Mouse (Mus musculus): ENCODE data around the gene Pmpca. TPM values are rescaled to one million over a fixed set of nuclear protein-coding genes. Genes with fewer than 3 reads are reported as not detected.

Pmpca gene
- polyA plus RNA-seq, 1 experiment from 2014 or later = 41.3 TPM

- no peak for DNase-seq
- Histone ChIP-seq H3K27ac (ENCODE audit: low read depth) (no peak overlapping the region), H3K9me3 (ENCODE audit: low read length) (no peaks in the 10 kb centered on the region), H3K36me3 (replicated peaks; ENCODE audit: insufficient read depth, low read length) (peaks cover 55% of the 10 kb centered on the region), H3K4me2 (ENCODE audit: low read depth, low read length) (no peak overlapping the region), H3K4me1 (ENCODE audit: insufficient read depth) (peaks cover 3% of the 10 kb centered on the region), H3K4me3 (ENCODE audit: low read depth, low read length) (no peak overlapping the region), H3K27me3 (ENCODE audit: insufficient read depth, low read length) (no peaks in the 10 kb centered on the region), H3K9ac (replicated peaks) (no peak overlapping the region)
- TF ChIP-seq CTCF (IDR thresholded peaks at IDR 0.05; ENCODE audit: low read depth) = no peak
- no peak for TF ChIP-seq EP300 (IDR thresholded peaks at IDR 0.05; ENCODE audit: low read depth)
- WGBS (ENCODE audit: insufficient replicate concordance) = 79% methylated on average over 4 of the region's 4 CpGs
- no peak for ATAC-seq
Observed at GRCm38 (mm10) chr2:26401023-26401422, 11.9 kb downstream of the Pmpca start.

GRCm38 (mm10) chr2:26402265-26402664, 13.1 kb downstream of the Pmpca start:
- Histone ChIP-seq H3K36me3 (replicated peaks; ENCODE audit: insufficient read depth, low read length) (peaks cover 42% of the 10 kb centered on the region), H3K9me3 (ENCODE audit: low read length) (no peaks in the 10 kb centered on the region), H3K27me3 (ENCODE audit: insufficient read depth, low read length) (no peaks in the 10 kb centered on the region), H3K27ac (ENCODE audit: low read depth) (no peak overlapping the region), H3K9ac (replicated peaks) (no peak overlapping the region), H3K4me1 (ENCODE audit: insufficient read depth) (peaks cover 16% of the 10 kb centered on the region), H3K4me3 (ENCODE audit: low read depth, low read length) (no peak overlapping the region), H3K4me2 (ENCODE audit: low read depth, low read length) (no peak overlapping the region)
- ATAC-seq (no peak), DNase-seq (no peak)
- WGBS (ENCODE audit: insufficient replicate concordance) = 88% methylated on average over 1 of the region's 1 CpGs
- TF ChIP-seq EP300 (IDR thresholded peaks at IDR 0.05; ENCODE audit: low read depth) (no peak), CTCF (IDR thresholded peaks at IDR 0.05; ENCODE audit: low read depth) (no peak)

GRCm38 (mm10) chr2:26403306-26403705, 14.2 kb downstream of the Pmpca start:
- WGBS (ENCODE audit: insufficient replicate concordance) = 78% methylated on average over 8 of the region's 8 CpGs
- TF ChIP-seq EP300 (IDR thresholded peaks at IDR 0.05; ENCODE audit: low read depth) (no peak), CTCF (IDR thresholded peaks at IDR 0.05; ENCODE audit: low read depth) (no peak)

GRCm38 (mm10) chr2:26408515-26409356, 19.6 kb downstream of the Pmpca start, which contains the start of gene Inpp5e:
Gene Inpp5e, minus strand, starts transcription at chr2:26409203.
- H3K9me3 ChIP-seq (ENCODE audit: low read length) = no peaks in the 10 kb centered on the region
- peaks cover 35% of the 10 kb centered on the region for H3K4me1 ChIP-seq (ENCODE audit: insufficient read depth)
- H3K27ac ChIP-seq (ENCODE audit: low read depth) = peak within 1 kb of the TSS; percentile 89
- H3K4me2 ChIP-seq (ENCODE audit: low read depth, low read length) = peak within 1 kb of the TSS; percentile 93
- peak; percentile 100 for TF ChIP-seq CTCF (IDR thresholded peaks at IDR 0.05; ENCODE audit: low read depth)
- TF ChIP-seq EP300 (IDR thresholded peaks at IDR 0.05; ENCODE audit: low read depth) = peak; percentile 39; the same call in 1 of the 2 replicates
- H3K27me3 ChIP-seq (ENCODE audit: insufficient read depth, low read length) = no peaks in the 10 kb centered on the region
- peak within 1 kb of the TSS; percentile 91 for H3K9ac ChIP-seq (replicated peaks)
- ATAC-seq (peak; percentile 93), DNase-seq (peak; percentile 99)
- peak within 1 kb of the TSS; percentile 85 for H3K4me3 ChIP-seq (ENCODE audit: low read depth, low read length)
- WGBS (ENCODE audit: insufficient replicate concordance) = 1% methylated on average over 55 of the region's 57 CpGs
- H3K36me3 ChIP-seq (replicated peaks; ENCODE audit: insufficient read depth, low read length) = peaks cover 23% of the 10 kb centered on the region

More at GRCm38 (mm10) chr2:26403306-26403705, 14.2 kb downstream of the Pmpca start:
- ATAC-seq (no peak), DNase-seq (no peak)
- Histone ChIP-seq H3K9me3 (ENCODE audit: low read length) (no peaks in the 10 kb centered on the region), H3K36me3 (replicated peaks; ENCODE audit: insufficient read depth, low read length) (peaks cover 34% of the 10 kb centered on the region), H3K9ac (replicated peaks) (no peak overlapping the region), H3K4me2 (ENCODE audit: low read depth, low read length) (no peak overlapping the region), H3K4me3 (ENCODE audit: low read depth, low read length) (no peak overlapping the region), H3K27ac (ENCODE audit: low read depth) (no peak overlapping the region), H3K4me1 (ENCODE audit: insufficient read depth) (peaks cover 26% of the 10 kb centered on the region), H3K27me3 (ENCODE audit: insufficient read depth, low read length) (no peaks in the 10 kb centered on the region)

- Histone ChIP-seq H3K4me3 (ENCODE audit: low read depth, low read length) (peak overlapping the region; percentile 85), H3K9ac (replicated peaks) (peak overlapping the region; percentile 91; the same call in 1 of the 2 replicates), H3K27me3 (ENCODE audit: insufficient read depth, low read length) (no peaks in the 10 kb centered on the region), H3K4me1 (ENCODE audit: insufficient read depth) (peaks cover 35% of the 10 kb centered on the region), H3K36me3 (replicated peaks; ENCODE audit: insufficient read depth, low read length) (peaks cover 28% of the 10 kb centered on the region), H3K4me2 (ENCODE audit: low read depth, low read length) (peak overlapping the region; percentile 93), H3K27ac (ENCODE audit: low read depth) (no peak overlapping the region), H3K9me3 (ENCODE audit: low read length) (no peaks in the 10 kb centered on the region)
- ATAC-seq = no peak
- no peak for DNase-seq
- WGBS (ENCODE audit: insufficient replicate concordance) = 60% methylated on average over 3 of the region's 3 CpGs
- no peak for TF ChIP-seq EP300 (IDR thresholded peaks at IDR 0.05; ENCODE audit: low read depth)
- no peak for TF ChIP-seq CTCF (IDR thresholded peaks at IDR 0.05; ENCODE audit: low read depth)
Observed at GRCm38 (mm10) chr2:26409362-26409761, 20.2 kb downstream of the Pmpca start.

GRCm38 (mm10) chr2:26410091-26410490, 21.0 kb downstream of the Pmpca start:
- TF ChIP-seq EP300 (IDR thresholded peaks at IDR 0.05; ENCODE audit: low read depth) = no peak
- TF ChIP-seq CTCF (IDR thresholded peaks at IDR 0.05; ENCODE audit: low read depth) = peak; percentile 17; the same call in 1 of the 2 replicates
- ATAC-seq (no peak), DNase-seq (no peak)

More at GRCm38 (mm10) chr2:26410091-26410490, 21.0 kb downstream of the Pmpca start:
- no peak overlapping the region for H3K4me2 ChIP-seq (ENCODE audit: low read depth, low read length)
- H3K27me3 ChIP-seq (ENCODE audit: insufficient read depth, low read length) = no peaks in the 10 kb centered on the region
- peaks cover 35% of the 10 kb centered on the region for H3K36me3 ChIP-seq (replicated peaks; ENCODE audit: insufficient read depth, low read length)
- no peak overlapping the region for H3K9ac ChIP-seq (replicated peaks)
- H3K9me3 ChIP-seq (ENCODE audit: low read length) = no peaks in the 10 kb centered on the region
- no peak overlapping the region for H3K4me3 ChIP-seq (ENCODE audit: low read depth, low read length)
- peak overlapping the region; percentile 49; the same call in 1 of the 2 replicates for H3K27ac ChIP-seq (ENCODE audit: low read depth)
- peaks cover 35% of the 10 kb centered on the region for H3K4me1 ChIP-seq (ENCODE audit: insufficient read depth)
- WGBS (ENCODE audit: insufficient replicate concordance) = 75% methylated on average over 5 of the region's 5 CpGs
